In the genomic region with DNA sequence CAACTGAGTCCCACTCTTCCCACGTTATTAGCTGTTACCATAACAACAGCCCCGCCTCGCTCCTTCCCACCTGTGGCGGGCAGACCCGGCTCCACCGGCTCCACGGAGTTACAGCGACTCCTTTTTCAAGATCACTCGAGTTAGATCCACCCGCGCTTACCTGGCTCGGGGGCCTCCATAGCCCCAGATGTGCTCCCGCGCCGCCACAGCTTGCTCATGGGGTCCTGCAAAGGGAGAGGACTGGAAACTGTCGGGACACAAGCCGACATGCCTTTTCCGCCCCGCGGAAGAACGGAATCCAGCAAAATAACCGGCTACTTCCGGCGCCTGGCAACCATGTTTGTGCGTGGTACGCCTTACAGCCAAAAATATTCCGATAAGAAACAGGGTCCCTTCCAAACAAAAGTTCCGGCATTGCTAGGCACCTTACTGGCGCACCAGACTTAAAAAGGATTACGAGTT, we compare ENCODE assay signal across 1 mouse cellular context.
TF ChIP-seq lines count a peak whose summit lies in the region.

No protein-coding gene starts in this region.

TF ChIP-seq in MEL, 35 proteins besides CTCF, POLR2A, EP300 and RAD21:
- TF ChIP-seq CHD1 (IDR thresholded peaks at IDR 0.05; ENCODE audit: low read depth, low read length): no peak
- peak; percentile 80 for TF ChIP-seq TCF12 (IDR thresholded peaks at IDR 0.05; ENCODE audit: low read depth, low read length)
- TF ChIP-seq ETS1 (IDR thresholded peaks at IDR 0.05; ENCODE audit: low read depth, low read length): no peak
- peak; percentile 21; the same call in 1 of the 2 replicates for TF ChIP-seq MAZ (IDR thresholded peaks at IDR 0.05; ENCODE audit: low read depth, low read length)
- TF ChIP-seq SMC3 (IDR thresholded peaks at IDR 0.05; ENCODE audit: low read depth, low read length): no peak
- TF ChIP-seq BHLHE40 (IDR thresholded peaks at IDR 0.05; ENCODE audit: borderline replicate concordance, low read depth, low read length): no peak
- TF ChIP-seq MAFK (IDR thresholded peaks at IDR 0.05; ENCODE audit: borderline replicate concordance, low read depth, low read length): no peak
- peak; percentile 98 for TF ChIP-seq SIN3A (IDR thresholded peaks at IDR 0.05; ENCODE audit: low read length)
- TF ChIP-seq MXI1 (IDR thresholded peaks at IDR 0.05; ENCODE audit: low read depth, low read length): peak; percentile 95
- no peak for TF ChIP-seq MAX (IDR thresholded peaks at IDR 0.05; ENCODE audit: low read length)
- TF ChIP-seq TAL1 (IDR thresholded peaks at IDR 0.05; ENCODE audit: low read length): no peak
- no peak for TF ChIP-seq ZNF384 (IDR thresholded peaks at IDR 0.05; ENCODE audit: low read depth, low read length)
- 0 out of 2 replicates have a peak, but pooled peaks have one; percentile 25 for TF ChIP-seq GATA1 (IDR thresholded peaks at IDR 0.05; ENCODE audit: low read depth, low read length)
- TF ChIP-seq HCFC1 (IDR thresholded peaks at IDR 0.05; ENCODE audit: low read depth, low read length): peak; percentile 96
- no peak for TF ChIP-seq USF2 (IDR thresholded peaks at IDR 0.05; ENCODE audit: borderline replicate concordance in 1 of 2, insufficient read depth in 1 of 2, low read depth in 1 of 2, low read length in 2 of 2)
- TF ChIP-seq ZC3H11A (IDR thresholded peaks at IDR 0.05; ENCODE audit: low read depth, low read length): no peak
- peak; percentile 65; the same call in 1 of the 2 replicates for TF ChIP-seq KAT2A (conservative IDR thresholded peaks at IDR 0.05; ENCODE audit: low read depth, low read length)
- TF ChIP-seq E2F4 (IDR thresholded peaks at IDR 0.05; ENCODE audit: borderline replicate concordance, low read depth, low read length): no peak
- TF ChIP-seq CHD2 (IDR thresholded peaks at IDR 0.05; ENCODE audit: low read length): no peak
- TF ChIP-seq ZKSCAN1 (IDR thresholded peaks at IDR 0.05; ENCODE audit: low read depth, low read length): no peak
- TF ChIP-seq UBTF (IDR thresholded peaks at IDR 0.05; ENCODE audit: borderline replicate concordance, insufficient read depth, low read depth, low read length): no peak
- TF ChIP-seq MEF2A (IDR thresholded peaks at IDR 0.05; ENCODE audit: extremely low read depth, insufficient replicate concordance, low read depth, low read length, poor library complexity, severe bottlenecking): no peak
- no peak for TF ChIP-seq USF1 (IDR thresholded peaks at IDR 0.05; ENCODE audit: low read depth, low read length)
- TF ChIP-seq JUND (IDR thresholded peaks at IDR 0.05; ENCODE audit: low read depth, low read length): no peak
- no peak for TF ChIP-seq GABPA (IDR thresholded peaks at IDR 0.05; ENCODE audit: low read depth, low read length)
- TF ChIP-seq MYB (IDR thresholded peaks at IDR 0.05; ENCODE audit: low read depth, low read length): no peak; the same call in 1 of the 2 replicates
- TF ChIP-seq POLR2AphosphoS2 (IDR thresholded peaks at IDR 0.05; ENCODE audit: low read length): peak; percentile 73; the same call in 1 of the 2 replicates
- TF ChIP-seq ELF1 (IDR thresholded peaks at IDR 0.05; ENCODE audit: low read depth, low read length): peak; percentile 92
- peak; percentile 79 for TF ChIP-seq NELFE (IDR thresholded peaks at IDR 0.05; ENCODE audit: low read depth, low read length)
- peak; percentile 95 for TF ChIP-seq TBP (IDR thresholded peaks at IDR 0.05; ENCODE audit: low read depth, low read length)
- TF ChIP-seq ZMIZ1 (IDR thresholded peaks at IDR 0.05; ENCODE audit: low read depth, low read length): no peak
- no peak for TF ChIP-seq RCOR1 (IDR thresholded peaks at IDR 0.05; ENCODE audit: low read depth, low read length)
- 0 out of 2 replicates have a peak, but pooled peaks have one; percentile 15 for TF ChIP-seq POLR2AphosphoS5 (IDR thresholded peaks at IDR 0.05; ENCODE audit: borderline replicate concordance, low read depth, low read length)
- no peak for TF ChIP-seq NRF1 (IDR thresholded peaks at IDR 0.05; ENCODE audit: insufficient read depth, low read depth, low read length, poor library complexity, severe bottlenecking)
- TF ChIP-seq MYC (IDR thresholded peaks at IDR 0.05; ENCODE audit: low read depth, low read length): peak; percentile 94
